Mouse (Mus musculus) liver, postnatal 0 days (tissue): ENCODE results near the gene Prdm10. TPM values are rescaled to one million over a fixed set of nuclear protein-coding genes. Genes with fewer than 3 reads are reported as not detected.

Source experiments
- ATAC-seq: fragments of 200-750 bp; cut with Nextera tagmentation; 2 replicates; pipeline ENCODE4 v1.8.0; 2017; ENCODE audit warnings: mild to moderate bottlenecking, moderate library complexity
- DNase-seq: peaks from one replicate; pipeline ENCODE4 v3.0.0-alpha.2; 2016
- H3K27ac ChIP-seq: fragments of 300-500 bp; sonication (generic); 2 replicates; pipeline ENCODE4 v1.5.1; 2014; ENCODE audit warnings: antibody characterized with exemption, moderate library complexity, mild to moderate bottlenecking, low read depth
- H3K27me3 ChIP-seq: fragments of 300-500 bp; sonication (generic); 2 replicates; pipeline ENCODE4 v1.6.1; 2014; ENCODE audit warnings: low read length, control low read depth, mixed read lengths; ENCODE audit not compliant: insufficient read depth
- H3K36me3 ChIP-seq: fragments of 300-500 bp; sonication (generic); replicated peaks from 2 replicates; pipeline ENCODE4 v1.6.1; 2014; ENCODE audit warnings: mild to moderate bottlenecking, control low read depth, low read length, moderate library complexity, mixed read lengths; ENCODE audit not compliant: insufficient read depth
- H3K4me1 ChIP-seq: fragments of 300-500 bp; sonication (generic); 2 replicates; pipeline ENCODE4 v1.6.1; 2014; ENCODE audit warnings: antibody characterized with exemption, mild to moderate bottlenecking, control low read depth; ENCODE audit not compliant: insufficient read depth
- H3K4me2 ChIP-seq: fragments of 300-500 bp; sonication (generic); 2 replicates; pipeline ENCODE4 v1.6.1; 2014; ENCODE audit warnings: low read depth, mild to moderate bottlenecking, low read length, moderate library complexity, mixed read lengths
- H3K4me3 ChIP-seq: fragments of 300-500 bp; sonication (generic); 2 replicates; pipeline ENCODE4 v1.5.1; 2014; ENCODE audit warnings: low read depth, low read length
- H3K9ac ChIP-seq: fragments of 300-500 bp; sonication (generic); replicated peaks from 2 replicates; pipeline ENCODE4 v1.6.1; 2014; ENCODE audit warnings: mild to moderate bottlenecking, moderate library complexity
- H3K9me3 ChIP-seq: fragments of 300-500 bp; sonication (generic); 2 replicates; pipeline ENCODE4 v1.6.1; 2016; ENCODE audit warnings: mild to moderate bottlenecking, control low read depth, low read length, mixed read lengths
- CTCF ChIP-seq: sonication (generic); IDR thresholded peaks from 2 replicates; pipeline ENCODE4 v1.5.1; 2016; ENCODE audit warnings: antibody characterized with exemption, low read depth
- EP300 ChIP-seq: IDR thresholded peaks from 2 replicates; pipeline ENCODE4 v1.6.1; 2016; ENCODE audit warnings: antibody characterized with exemption, low read depth, mild to moderate bottlenecking
- WGBS: fragments of 180-500 bp; shearing (Covaris S2); extraction: QIAGEN DNeasy Blood & Tissue Kit; methylation state at CpG from one replicate; pipeline ENCODE4 v1.1.7; 2014; ENCODE audit not compliant: insufficient replicate concordance; 5-methylcytosine and 5-hydroxymethylcytosine counted together
- polyA plus RNA-seq: library from polyadenylated mRNA; unstranded; fragments of >200 nt; fragmentation: Nextera tagmentation; extraction: Ambion mirVana; gene quantifications from 2 replicates; pipeline ENCODE4 v1.2.1, GENCODE M21; 2015

Prdm10 gene
- polyA plus RNA-seq, 1 experiment from 2014 or later, result 1.5 TPM

- H3K27me3 ChIP-seq, result no peaks in the 10 kb centered on the region
- no peak overlapping the region for H3K4me2 ChIP-seq
- 87% methylated on average over 5 of the region's 5 CpGs for WGBS
- no peak overlapping the region for H3K27ac ChIP-seq
- no peaks in the 10 kb centered on the region for H3K9me3 ChIP-seq
- no peak for DNase-seq
- H3K9ac ChIP-seq, result no peak overlapping the region
- no peak for ATAC-seq
- no peak overlapping the region for H3K4me3 ChIP-seq
- no peaks in the 10 kb centered on the region for H3K36me3 ChIP-seq
- H3K4me1 ChIP-seq, result peaks cover 18% of the 10 kb centered on the region
- TF ChIP-seq EP300 (no peak), CTCF (no peak)
These were observed 24.8 kb downstream of the Prdm10 start for GRCm38 (mm10) chr9:31305117-31305516.

- no peak for ATAC-seq
- 79% methylated on average over 3 of the region's 3 CpGs for WGBS
These were observed 25.5 kb downstream of the Prdm10 start for GRCm38 (mm10) chr9:31305807-31306206.

GRCm38 (mm10) chr9:31307232-31307631 is 26.9 kb downstream of the Prdm10 start:
- no peak for ATAC-seq
- 86% methylated on average over 3 of the region's 3 CpGs for WGBS
- DNase-seq, result no peak

More at GRCm38 (mm10) chr9:31305807-31306206, 25.5 kb downstream of the Prdm10 start:
- H3K4me1 ChIP-seq, result peaks cover 14% of the 10 kb centered on the region
- H3K27me3 ChIP-seq, result no peaks in the 10 kb centered on the region
- no peaks in the 10 kb centered on the region for H3K36me3 ChIP-seq
- no peak for DNase-seq
- H3K27ac ChIP-seq, result no peak overlapping the region
- no peak overlapping the region for H3K4me2 ChIP-seq
- no peak overlapping the region for H3K4me3 ChIP-seq
- H3K9ac ChIP-seq, result no peak overlapping the region
- TF ChIP-seq CTCF (no peak), EP300 (no peak)
- H3K9me3 ChIP-seq, result no peaks in the 10 kb centered on the region

GRCm38 (mm10) chr9:31309041-31309440 is 28.7 kb downstream of the Prdm10 start:
- no peaks in the 10 kb centered on the region for H3K36me3 ChIP-seq
- no peaks in the 10 kb centered on the region for H3K27me3 ChIP-seq
- no peak for DNase-seq
- peaks cover 3% of the 10 kb centered on the region; the same call in 1 of the 2 replicates for H3K4me1 ChIP-seq
- H3K4me3 ChIP-seq, result no peak overlapping the region
- 52% methylated on average over 5 of the region's 5 CpGs for WGBS
- no peak overlapping the region for H3K9ac ChIP-seq
- H3K9me3 ChIP-seq, result no peaks in the 10 kb centered on the region
- no peak overlapping the region for H3K27ac ChIP-seq
- no peak for ATAC-seq
- TF ChIP-seq CTCF (no peak), EP300 (no peak)
- no peak overlapping the region for H3K4me2 ChIP-seq

More at GRCm38 (mm10) chr9:31307232-31307631, 26.9 kb downstream of the Prdm10 start:
- Histone ChIP-seq H3K4me3 (no peak overlapping the region), H3K9ac (no peak overlapping the region), H3K36me3 (no peaks in the 10 kb centered on the region), H3K4me2 (no peak overlapping the region), H3K27ac (no peak overlapping the region), H3K27me3 (no peaks in the 10 kb centered on the region), H3K4me1 (peaks cover 3% of the 10 kb centered on the region; the same call in 1 of the 2 replicates), H3K9me3 (no peaks in the 10 kb centered on the region)
- TF ChIP-seq EP300 (no peak), CTCF (no peak)

GRCm38 (mm10) chr9:31310662-31311061 is 30.3 kb downstream of the Prdm10 start:
- Histone ChIP-seq H3K27ac (no peak overlapping the region), H3K4me1 (peaks cover 3% of the 10 kb centered on the region; the same call in 1 of the 2 replicates), H3K9me3 (no peaks in the 10 kb centered on the region), H3K9ac (no peak overlapping the region), H3K36me3 (no peaks in the 10 kb centered on the region), H3K27me3 (no peaks in the 10 kb centered on the region), H3K4me3 (no peak overlapping the region), H3K4me2 (no peak overlapping the region)
- WGBS, result 63% methylated on average over 4 of the region's 4 CpGs
- ATAC-seq (0 out of 2 replicates have a peak, but pooled peaks have one; percentile 33), DNase-seq (no peak)
- TF ChIP-seq CTCF (no peak), EP300 (no peak)

GRCm38 (mm10) chr9:31313876-31314275 is 33.5 kb downstream of the Prdm10 start:
- DNase-seq, result no peak
- Histone ChIP-seq H3K27me3 (no peaks in the 10 kb centered on the region), H3K4me3 (no peak overlapping the region), H3K4me1 (peaks cover 3% of the 10 kb centered on the region; the same call in 1 of the 2 replicates), H3K36me3 (no peaks in the 10 kb centered on the region), H3K4me2 (no peak overlapping the region), H3K9me3 (no peaks in the 10 kb centered on the region), H3K27ac (no peak overlapping the region), H3K9ac (no peak overlapping the region)
- TF ChIP-seq EP300, result no peak
- TF ChIP-seq CTCF, result no peak
- 27% methylated on average over 1 of the region's 1 CpGs for WGBS
- no peak for ATAC-seq
